8 mouse cellular contexts compared by ENCODE assay signal in the genomic region with DNA sequence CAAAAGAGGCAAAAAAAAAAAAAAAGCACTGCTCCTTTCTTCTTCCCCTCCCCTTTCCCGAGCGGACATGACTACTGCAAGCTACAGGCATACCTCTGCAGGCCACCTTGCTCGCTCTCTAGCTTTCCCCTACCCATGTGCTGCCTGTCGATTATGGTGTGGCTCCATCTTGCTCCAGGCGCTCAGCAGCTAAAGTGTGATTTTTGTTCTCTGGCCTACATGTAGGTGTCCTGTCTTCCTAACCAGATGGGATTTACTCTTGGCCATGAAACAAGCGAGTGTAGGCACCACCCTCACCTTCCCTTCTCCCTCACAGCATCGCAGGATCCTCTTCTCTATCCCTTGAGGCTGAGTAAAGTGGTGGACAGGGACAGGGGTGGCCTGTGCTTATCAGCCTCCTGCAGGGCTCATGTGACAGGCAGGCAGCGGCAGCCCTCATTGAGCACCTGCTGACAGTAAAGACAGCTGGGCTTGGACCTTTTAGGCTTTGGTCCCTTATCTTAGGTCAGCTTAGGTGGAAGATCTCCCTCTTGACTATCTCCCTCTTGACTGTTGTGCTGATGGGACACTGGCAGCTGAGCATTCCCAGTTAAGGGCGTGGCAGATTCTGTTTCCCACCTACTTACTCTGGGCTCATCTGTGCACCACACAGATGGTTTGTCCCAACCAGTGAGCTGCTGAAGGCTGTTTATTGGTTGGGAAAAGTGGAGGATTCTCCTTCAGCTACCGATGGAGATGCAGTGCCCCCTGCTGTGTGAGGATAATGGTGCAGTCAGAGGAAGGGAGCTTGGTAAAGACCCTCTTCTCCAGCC. TPM values are rescaled to one million over a fixed set of nuclear protein-coding genes. Genes with fewer than 3 reads are reported as not detected.
DNase-seq lines count a peak whose midpoint lies in the region; ATAC-seq and TF ChIP-seq lines count a peak whose summit lies in the region.

No protein-coding gene starts in this region.

- peak; percentile 91 for DNase-seq in heart, adult 11 months
- DNase-seq in heart, postnatal 25 days (ENCODE audit: low spot score): no peak
- DNase-seq in ZHBTc4 (ENCODE audit: low read depth, low spot score): peak; percentile 86
- no peak for DNase-seq in liver, embryonic 11.5 days (ENCODE audit: low spot score)
- peak; percentile 73 for DNase-seq in retina, embryonic 14.5 days (ENCODE audit: low spot score)
- DNase-seq in ovary, postnatal 14 days (ENCODE audit: low spot score): no peak

- no peaks in the 10 kb centered on the region for H3K9me3 ChIP-seq in intestine, postnatal 0 days (ENCODE audit: control insufficient read depth)
- no peaks in the 10 kb centered on the region for H3K9me3 ChIP-seq in liver, embryonic 11.5 days (ENCODE audit: control insufficient read depth, low read length)

- peaks cover 89% of the 10 kb centered on the region for H3K36me3 ChIP-seq in intestine, postnatal 0 days (ENCODE audit: control insufficient read depth, insufficient read depth)
- H3K36me3 ChIP-seq in liver, embryonic 11.5 days (ENCODE audit: control insufficient read depth, insufficient read depth, low read length): peaks cover 46% of the 10 kb centered on the region

- H3K4me2 ChIP-seq in intestine, postnatal 0 days (replicated peaks; ENCODE audit: low read depth): no peak overlapping the region
- H3K4me2 ChIP-seq in liver, embryonic 11.5 days: no peak overlapping the region

- ATAC-seq in frontal cortex, adult (ENCODE audit: low TSS enrichment): peak; percentile 79
- ATAC-seq in intestine, postnatal 0 days: no peak
- ATAC-seq in liver, embryonic 11.5 days (replicated peaks; ENCODE audit: low FRiP score): peak; percentile 86

- H3K27ac ChIP-seq in intestine, postnatal 0 days (ENCODE audit: low read depth, low read length): no peak overlapping the region
- peak overlapping the region; percentile 20 for H3K27ac ChIP-seq in liver, embryonic 11.5 days (ENCODE audit: low read depth, low read length)

- H3K9ac ChIP-seq in intestine, postnatal 0 days (ENCODE audit: low read depth, low read length): no peak overlapping the region
- no peak overlapping the region for H3K9ac ChIP-seq in liver, embryonic 11.5 days (ENCODE audit: low read depth, low read length)

- TF ChIP-seq CTCF in intestine, postnatal 0 days (IDR thresholded peaks at IDR 0.05; ENCODE audit: low read depth): peak; percentile 80

- H3K27me3 ChIP-seq in intestine, postnatal 0 days (replicated peaks; ENCODE audit: control insufficient read depth, insufficient read depth, low read length): no peaks in the 10 kb centered on the region
- H3K27me3 ChIP-seq in liver, embryonic 11.5 days (replicated peaks; ENCODE audit: control insufficient read depth, insufficient read depth, low read length): no peaks in the 10 kb centered on the region

- no peak overlapping the region for H3K4me3 ChIP-seq in intestine, postnatal 0 days (ENCODE audit: low read depth, low read length)
- no peak overlapping the region for H3K4me3 ChIP-seq in liver, embryonic 11.5 days (ENCODE audit: low read depth, low read length)

- WGBS in intestine, postnatal 0 days: 77% methylated on average over 10 of the region's 10 CpGs
- 66% methylated on average over 10 of the region's 10 CpGs for WGBS in liver, embryonic 11.5 days

- H3K4me1 ChIP-seq in intestine, postnatal 0 days (replicated peaks; ENCODE audit: control insufficient read depth, insufficient read depth, low read length): no peaks in the 10 kb centered on the region
- H3K4me1 ChIP-seq in liver, embryonic 11.5 days (replicated peaks; ENCODE audit: control insufficient read depth, insufficient read depth, low read length): peaks cover 12% of the 10 kb centered on the region; the same call in 1 of the 2 replicates

- intact Hi-C loops in heart, postnatal 25 days (cut with DNase I): loop anchor here (1.0 to 10.0 kb wide), 2 partner anchors 194 to 316 kb away; a partner anchor contains a TSS

RNA-seq across cellular contexts. Expression of a gene that starts 6.9 kb away (rescaled TPM):
- 100 to 1,000 TPM; 209 to 241 TPM for total RNA-seq in heart, postnatal 25 days (2021)
- 155 and 163 TPM in 2 replicates for polyA plus RNA-seq in intestine, postnatal 0 days (2015; fragmentation: Nextera tagmentation; extraction: Ambion mirVana)
- polyA plus RNA-seq in liver, embryonic 11.5 days (2014; fragmentation: Nextera tagmentation; extraction: Ambion mirVana): 324 and 347 TPM in 2 replicates

RNA-seq across cellular contexts. Expression of a gene that starts 9.5 kb away (rescaled TPM):
- total RNA-seq in heart, postnatal 25 days (2021): 10 to 100 TPM; 22.9 to 28.2 TPM
- polyA plus RNA-seq in intestine, postnatal 0 days (2015; fragmentation: Nextera tagmentation; extraction: Ambion mirVana): 12.6 and 15.0 TPM in 2 replicates
- 19.6 and 20.0 TPM in 2 replicates for polyA plus RNA-seq in liver, embryonic 11.5 days (2014; fragmentation: Nextera tagmentation; extraction: Ambion mirVana)

RNA-seq across cellular contexts. Expression of a gene that starts 21.4 kb away (rescaled TPM):
- 1 to 10 TPM; 3.7 to 4.3 TPM for total RNA-seq in heart, postnatal 25 days (2021)
- polyA plus RNA-seq in intestine, postnatal 0 days (2015; fragmentation: Nextera tagmentation; extraction: Ambion mirVana): 5.1 and 7.3 TPM in 2 replicates
- 19.5 and 22.7 TPM in 2 replicates for polyA plus RNA-seq in liver, embryonic 11.5 days (2014; fragmentation: Nextera tagmentation; extraction: Ambion mirVana)

RNA-seq across cellular contexts. Expression of a gene that starts 25.3 kb away (rescaled TPM):
- total RNA-seq in heart, postnatal 25 days (2021): 10 to 100 TPM; 16.4 to 16.7 TPM
- polyA plus RNA-seq in intestine, postnatal 0 days (2015; fragmentation: Nextera tagmentation; extraction: Ambion mirVana): 0.50 and 0.55 TPM in 2 replicates
- polyA plus RNA-seq in liver, embryonic 11.5 days (2014; fragmentation: Nextera tagmentation; extraction: Ambion mirVana): 1.4 and 2.0 TPM in 2 replicates

RNA-seq across cellular contexts. Expression of a gene that starts 57.2 kb away (rescaled TPM):
- total RNA-seq in heart, postnatal 25 days (2021): 1,000 to 10,000 TPM; 1,615 to 1,699 TPM
- polyA plus RNA-seq in intestine, postnatal 0 days (2015; fragmentation: Nextera tagmentation; extraction: Ambion mirVana): not detected in 2 replicates
- polyA plus RNA-seq in liver, embryonic 11.5 days (2014; fragmentation: Nextera tagmentation; extraction: Ambion mirVana): 1.2 and 5.0 TPM in 2 replicates

Comparison
In these comparisons a context has a peak if more than half of its experiments do, and no peak if none do; other contexts are left out.
1. DNase-seq: peak in heart, adult 11 months (single experiment), ZHBTc4 (single experiment) and retina, embryonic 14.5 days (single experiment); none in heart, postnatal 25 days (single experiment), liver, embryonic 11.5 days (single experiment) and ovary, postnatal 14 days (single experiment).